Mouse (Mus musculus): ENCODE measurements around the gene H6pd. TPM values are rescaled to one million over a fixed set of nuclear protein-coding genes. Genes with fewer than 3 reads are reported as not detected.
"Not testable (repeated sequence)": the region's sequence is repeated elsewhere in the genome, so short reads cannot be mapped to it uniquely, and the experiment has no call there.

Gene H6pd
- polyA plus RNA-seq (2012; rRNA removed), result 4.4 and 5.7 TPM in 2 replicates

- DNase-seq (ENCODE audit: extremely low spot score in 1 of 2, low spot score in 1 of 2), result peak; percentile 67 to 83
These were observed at the start of gene H6pd for GRCm38 (mm10) chr4:150008853-150009586. TSS of gene H6pd (minus strand) at chr4:150009023.

- DNase-seq (ENCODE audit: extremely low spot score in 1 of 2, low spot score in 1 of 2), result no peak
These were observed 48.9 kb upstream of the H6pd start for GRCm38 (mm10) chr4:150057722-150058121.

GRCm38 (mm10) chr4:150056171-150056570 is 47.3 kb upstream of the H6pd start:
- no peak for DNase-seq (ENCODE audit: extremely low spot score in 1 of 2, low spot score in 1 of 2)

- no peak for DNase-seq (ENCODE audit: extremely low spot score in 1 of 2, low spot score in 1 of 2)
These were observed 43.6 kb upstream of the H6pd start for GRCm38 (mm10) chr4:150052380-150052779.

- DNase-seq (ENCODE audit: extremely low spot score in 1 of 2, low spot score in 1 of 2), result no peak
These were observed 42.7 kb upstream of the H6pd start for GRCm38 (mm10) chr4:150051514-150051913.

- no peak for DNase-seq (ENCODE audit: extremely low spot score in 1 of 2, low spot score in 1 of 2)
These were observed 40.9 kb upstream of the H6pd start for GRCm38 (mm10) chr4:150049564-150050226.

- no peak for DNase-seq (ENCODE audit: extremely low spot score in 1 of 2, low spot score in 1 of 2)
These were observed 40.3 kb upstream of the H6pd start for GRCm38 (mm10) chr4:150049157-150049513.

- DNase-seq (ENCODE audit: extremely low spot score in 1 of 2, low spot score in 1 of 2), result no peak
These were observed 39.8 kb upstream of the H6pd start for GRCm38 (mm10) chr4:150048478-150049156.

- no peak for DNase-seq (ENCODE audit: extremely low spot score in 1 of 2, low spot score in 1 of 2)
These were observed 39.2 kb upstream of the H6pd start for GRCm38 (mm10) chr4:150048038-150048437.

GRCm38 (mm10) chr4:150043591-150043990 is 34.8 kb upstream of the H6pd start:
- no peak for DNase-seq (ENCODE audit: extremely low spot score in 1 of 2, low spot score in 1 of 2)

- DNase-seq (ENCODE audit: extremely low spot score in 1 of 2, low spot score in 1 of 2), result no peak
These were observed 32.7 kb upstream of the H6pd start for GRCm38 (mm10) chr4:150041346-150042110.

- DNase-seq (ENCODE audit: extremely low spot score in 1 of 2, low spot score in 1 of 2), result not testable (repeated sequence)
These were observed 32.0 kb upstream of the H6pd start for GRCm38 (mm10) chr4:150040856-150041255.

GRCm38 (mm10) chr4:150040003-150040581 is 31.3 kb upstream of the H6pd start:
- DNase-seq (ENCODE audit: extremely low spot score in 1 of 2, low spot score in 1 of 2), result no peak

GRCm38 (mm10) chr4:150038533-150038932 is 29.7 kb upstream of the H6pd start:
- DNase-seq (ENCODE audit: extremely low spot score in 1 of 2, low spot score in 1 of 2), result no peak

GRCm38 (mm10) chr4:150036094-150036493 is 27.3 kb upstream of the H6pd start:
- no peak for DNase-seq (ENCODE audit: extremely low spot score in 1 of 2, low spot score in 1 of 2)

- DNase-seq (ENCODE audit: extremely low spot score in 1 of 2, low spot score in 1 of 2), result peak; percentile 65 to 97
These were observed 26.5 kb upstream of the H6pd start for GRCm38 (mm10) chr4:150035280-150035679.

GRCm38 (mm10) chr4:150033261-150033671 is 24.4 kb upstream of the H6pd start:
- DNase-seq (ENCODE audit: extremely low spot score in 1 of 2, low spot score in 1 of 2), result no peak

GRCm38 (mm10) chr4:150031234-150031890 is 22.5 kb upstream of the H6pd start:
- DNase-seq (ENCODE audit: extremely low spot score in 1 of 2, low spot score in 1 of 2), result no peak

- DNase-seq (ENCODE audit: extremely low spot score in 1 of 2, low spot score in 1 of 2), result peak in 1 of 2 experiments; percentile 47
These were observed 21.8 kb upstream of the H6pd start for GRCm38 (mm10) chr4:150030449-150031233.
